Mouse (Mus musculus): ENCODE data around the gene Olfr1224-ps1.

Gene Olfr1224-ps1

GRCm38 (mm10) chr2:89105651-89106050 lies 58.2 kb downstream of the Olfr1224-ps1 start:
- TF ChIP-seq NANOG (IDR thresholded peaks at IDR 0.05; ENCODE audit: borderline replicate concordance, low read length) (no peak), CTCF (conservative IDR thresholded peaks at IDR 0.05; ENCODE audit: low read length) (no peak), POU5F1 (IDR thresholded peaks at IDR 0.05; ENCODE audit: borderline replicate concordance, low read length) (no peak)
- Histone ChIP-seq H3K27me3 (ENCODE audit: insufficient read depth, low read length) (no peaks in the 10 kb centered on the region), H3K4me1 (replicated peaks; ENCODE audit: low read depth, low read length) (no peaks in the 10 kb centered on the region)

More at GRCm38 (mm10) chr2:89105651-89106050, 58.2 kb downstream of the Olfr1224-ps1 start:
- Histone ChIP-seq H3K9me3 (ENCODE audit: low read length) (peaks cover 12% of the 10 kb centered on the region; the same call in 1 of the 2 replicates), H3K36me3 (ENCODE audit: insufficient read depth, low read length) (no peaks in the 10 kb centered on the region), H3K4me3 (replicated peaks; ENCODE audit: low read length) (no peak overlapping the region)

All from E14TG2a.4 (cell line).